Mouse (Mus musculus) ES-E14 (cell line): Measurements from ENCODE around the gene Slc52a3.

Source experiments
- CHD2 ChIP-seq: IDR thresholded peaks from 2 replicates; pipeline ENCODE4 v1.6.1; 2014; ENCODE audit warnings: mild to moderate bottlenecking, low read depth, low read length, inconsistent platforms
- HCFC1 ChIP-seq: IDR thresholded peaks from 2 replicates; pipeline ENCODE4 v1.6.1; 2012; ENCODE audit warnings: low read length, inconsistent platforms, borderline replicate concordance; ENCODE audit not compliant: insufficient read depth
- ZC3H11A ChIP-seq: IDR thresholded peaks from 2 replicates; pipeline ENCODE4 v1.6.1; 2012; ENCODE audit warnings: low read depth, mild to moderate bottlenecking, inconsistent platforms, low read length, borderline replicate concordance
- ZNF384 ChIP-seq: IDR thresholded peaks from 2 replicates; pipeline ENCODE4 v1.6.1; 2012; ENCODE audit warnings: low read depth, low read length, inconsistent platforms

- TF ChIP-seq HCFC1 = no peak
- TF ChIP-seq CHD2 = no peak
- TF ChIP-seq ZC3H11A = no peak
- no peak for TF ChIP-seq ZNF384
Measured at GRCm38 (mm10) chr2:151988978-151989377, 7.3 kb upstream of the Slc52a3 start.
